Mouse (Mus musculus): ENCODE measurements around the gene Ociad2. TPM values are rescaled to one million over a fixed set of nuclear protein-coding genes. Genes with fewer than 3 reads are reported as not detected.

Ociad2 gene
- polyA plus RNA-seq (2011; ENCODE audit: insufficient read length, low read depth, missing spikeins): 18.0 and 25.0 TPM in 2 replicates

GRCm38 (mm10) chr5:73340723-73341235, at the start of gene Ociad2:
Gene Ociad2 (minus strand): TSS chr5:73341028.
- Histone ChIP-seq H3K4me3 (ENCODE audit: insufficient read depth, low read length) (no peak within 1 kb of the TSS), H3K27ac (ENCODE audit: insufficient read depth, low read length) (no peak within 1 kb of the TSS), H3K4me1 (ENCODE audit: control insufficient read depth, insufficient read depth, low read length) (peaks cover 12% of the 10 kb centered on the region)
- TF ChIP-seq CTCF (IDR thresholded peaks at IDR 0.05; ENCODE audit: borderline replicate concordance, insufficient read depth, low read length): no peak
- no peak for TF ChIP-seq POLR2A (IDR thresholded peaks at IDR 0.05; ENCODE audit: low read depth, low read length)

- H3K27ac ChIP-seq (ENCODE audit: insufficient read depth, low read length): no peak overlapping the region
- no peak overlapping the region for H3K4me3 ChIP-seq (ENCODE audit: insufficient read depth, low read length)
- no peaks in the 10 kb centered on the region for H3K4me1 ChIP-seq (ENCODE audit: control insufficient read depth, insufficient read depth, low read length)
- TF ChIP-seq POLR2A (IDR thresholded peaks at IDR 0.05; ENCODE audit: low read depth, low read length): no peak
These were observed 42.8 kb upstream of the Ociad2 start for GRCm38 (mm10) chr5:73383647-73383970.

GRCm38 (mm10) chr5:73382737-73383646, 42.2 kb upstream of the Ociad2 start:
- no peak for TF ChIP-seq CTCF (IDR thresholded peaks at IDR 0.05; ENCODE audit: borderline replicate concordance, insufficient read depth, low read length)
- no peak for TF ChIP-seq POLR2A (IDR thresholded peaks at IDR 0.05; ENCODE audit: low read depth, low read length)
- H3K4me1 ChIP-seq (ENCODE audit: control insufficient read depth, insufficient read depth, low read length): 0 out of 2 replicates have a peak, but pooled peaks cover 4% of the 10 kb centered on the region
- H3K4me3 ChIP-seq (ENCODE audit: insufficient read depth, low read length): no peak overlapping the region

GRCm38 (mm10) chr5:73381976-73382540, 41.2 kb upstream of the Ociad2 start:
- Histone ChIP-seq H3K27ac (ENCODE audit: insufficient read depth, low read length) (no peak overlapping the region), H3K4me3 (ENCODE audit: insufficient read depth, low read length) (no peak overlapping the region), H3K4me1 (ENCODE audit: control insufficient read depth, insufficient read depth, low read length) (0 out of 2 replicates have a peak, but pooled peaks cover 4% of the 10 kb centered on the region)
- TF ChIP-seq CTCF (IDR thresholded peaks at IDR 0.05; ENCODE audit: borderline replicate concordance, insufficient read depth, low read length) (no peak), POLR2A (IDR thresholded peaks at IDR 0.05; ENCODE audit: low read depth, low read length) (no peak)

More at GRCm38 (mm10) chr5:73382737-73383646, 42.2 kb upstream of the Ociad2 start:
- H3K27ac ChIP-seq (ENCODE audit: insufficient read depth, low read length): no peak overlapping the region

- no peak overlapping the region for H3K4me3 ChIP-seq (ENCODE audit: insufficient read depth, low read length)
- no peak for TF ChIP-seq POLR2A (IDR thresholded peaks at IDR 0.05; ENCODE audit: low read depth, low read length)
- no peak for TF ChIP-seq CTCF (IDR thresholded peaks at IDR 0.05; ENCODE audit: borderline replicate concordance, insufficient read depth, low read length)
- 0 out of 2 replicates have a peak, but pooled peaks cover 4% of the 10 kb centered on the region for H3K4me1 ChIP-seq (ENCODE audit: control insufficient read depth, insufficient read depth, low read length)
- H3K27ac ChIP-seq (ENCODE audit: insufficient read depth, low read length): no peak overlapping the region
These were observed 40.7 kb upstream of the Ociad2 start for GRCm38 (mm10) chr5:73381510-73381909.

- Histone ChIP-seq H3K4me1 (ENCODE audit: control insufficient read depth, insufficient read depth, low read length) (0 out of 2 replicates have a peak, but pooled peaks cover 4% of the 10 kb centered on the region), H3K27ac (ENCODE audit: insufficient read depth, low read length) (no peak overlapping the region), H3K4me3 (ENCODE audit: insufficient read depth, low read length) (no peak overlapping the region)
- TF ChIP-seq POLR2A (IDR thresholded peaks at IDR 0.05; ENCODE audit: low read depth, low read length): no peak
- TF ChIP-seq CTCF (IDR thresholded peaks at IDR 0.05; ENCODE audit: borderline replicate concordance, insufficient read depth, low read length): no peak
These were observed 40.0 kb upstream of the Ociad2 start for GRCm38 (mm10) chr5:73380829-73381228.

GRCm38 (mm10) chr5:73379908-73380307, 39.1 kb upstream of the Ociad2 start:
- Histone ChIP-seq H3K4me3 (ENCODE audit: insufficient read depth, low read length) (no peak overlapping the region), H3K27ac (ENCODE audit: insufficient read depth, low read length) (no peak overlapping the region), H3K4me1 (ENCODE audit: control insufficient read depth, insufficient read depth, low read length) (0 out of 2 replicates have a peak, but pooled peaks cover 4% of the 10 kb centered on the region)
- no peak for TF ChIP-seq POLR2A (IDR thresholded peaks at IDR 0.05; ENCODE audit: low read depth, low read length)
- TF ChIP-seq CTCF (IDR thresholded peaks at IDR 0.05; ENCODE audit: borderline replicate concordance, insufficient read depth, low read length): 0 out of 2 replicates have a peak, but pooled peaks have one; percentile 25

GRCm38 (mm10) chr5:73376491-73376890, 35.7 kb upstream of the Ociad2 start:
- peaks cover 10% of the 10 kb centered on the region; the same call in 1 of the 2 replicates for H3K4me1 ChIP-seq (ENCODE audit: control insufficient read depth, insufficient read depth, low read length)
- TF ChIP-seq CTCF (IDR thresholded peaks at IDR 0.05; ENCODE audit: borderline replicate concordance, insufficient read depth, low read length) (no peak), POLR2A (IDR thresholded peaks at IDR 0.05; ENCODE audit: low read depth, low read length) (no peak)
- H3K4me3 ChIP-seq (ENCODE audit: insufficient read depth, low read length): no peak overlapping the region
- H3K27ac ChIP-seq (ENCODE audit: insufficient read depth, low read length): no peak overlapping the region

- no peak overlapping the region for H3K4me3 ChIP-seq (ENCODE audit: insufficient read depth, low read length)
- TF ChIP-seq CTCF (IDR thresholded peaks at IDR 0.05; ENCODE audit: borderline replicate concordance, insufficient read depth, low read length): no peak
- no peak for TF ChIP-seq POLR2A (IDR thresholded peaks at IDR 0.05; ENCODE audit: low read depth, low read length)
- H3K27ac ChIP-seq (ENCODE audit: insufficient read depth, low read length): no peak overlapping the region
- H3K4me1 ChIP-seq (ENCODE audit: control insufficient read depth, insufficient read depth, low read length): peaks cover 10% of the 10 kb centered on the region; the same call in 1 of the 2 replicates
These were observed 35.2 kb upstream of the Ociad2 start for GRCm38 (mm10) chr5:73376041-73376440.

All from embryonic fibroblast, embryonic 13.5 days (primary cell).